Mouse (Mus musculus) layer of hippocampus, postnatal 36 days (tissue): ENCODE data around the gene A630001G21Rik. TPM values are rescaled to one million over a fixed set of nuclear protein-coding genes. Genes with fewer than 3 reads are reported as not detected.

ENCODE experiments used
- DNase-seq, 2 experiments: peaks; one replicate each; pipeline ENCODE4 v3.0.0; 2022
- total RNA-seq, 2 experiments: library from RNA; stranded (reverse); gene quantifications; 2 replicates each; pipeline ENCODE4 v1.2.3; 2021

Gene A630001G21Rik
- total RNA-seq, 2 experiments from 2014 or later = 0.38 to 0.52 TPM

DNA sequence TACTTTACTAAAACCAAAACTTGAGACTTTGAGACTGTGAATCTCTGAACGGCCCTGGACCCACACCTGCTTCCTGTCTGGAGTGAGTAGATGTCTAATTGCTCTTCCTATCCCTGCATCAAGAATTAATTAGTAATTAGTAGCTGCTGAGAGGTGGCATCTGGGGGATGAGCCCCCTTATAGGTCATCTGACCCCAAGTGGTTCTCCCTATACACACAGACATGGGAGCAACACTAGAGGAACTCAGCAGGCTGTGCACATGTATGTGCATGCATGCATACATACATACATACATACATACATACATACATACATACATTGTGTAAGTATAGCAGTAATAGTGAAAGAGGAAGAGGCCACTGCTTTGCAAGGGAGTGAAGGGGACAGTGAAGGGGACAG, 43.9 kb downstream of the A630001G21Rik start:
- DNase-seq = no peak

DNA sequence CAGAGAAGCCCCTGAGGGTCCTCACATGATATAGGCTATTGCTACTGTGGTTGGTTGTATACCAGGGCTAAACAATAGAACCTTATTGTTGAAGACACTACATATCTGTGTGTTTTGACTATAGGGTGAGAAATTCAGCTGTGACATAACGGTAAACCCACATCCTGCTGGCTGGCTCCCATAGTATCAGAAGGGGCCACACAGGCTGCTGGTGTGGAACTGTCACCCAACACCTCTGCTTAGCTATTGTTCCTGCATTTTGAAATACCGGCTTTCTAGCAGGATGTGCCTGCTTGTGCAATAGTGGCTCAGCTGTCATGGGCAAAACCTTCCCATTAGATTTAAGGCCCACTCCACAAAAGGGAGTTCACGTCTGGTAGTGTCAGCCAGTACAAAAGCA, 45.9 kb downstream of the A630001G21Rik start:
- no peak for DNase-seq

DNA sequence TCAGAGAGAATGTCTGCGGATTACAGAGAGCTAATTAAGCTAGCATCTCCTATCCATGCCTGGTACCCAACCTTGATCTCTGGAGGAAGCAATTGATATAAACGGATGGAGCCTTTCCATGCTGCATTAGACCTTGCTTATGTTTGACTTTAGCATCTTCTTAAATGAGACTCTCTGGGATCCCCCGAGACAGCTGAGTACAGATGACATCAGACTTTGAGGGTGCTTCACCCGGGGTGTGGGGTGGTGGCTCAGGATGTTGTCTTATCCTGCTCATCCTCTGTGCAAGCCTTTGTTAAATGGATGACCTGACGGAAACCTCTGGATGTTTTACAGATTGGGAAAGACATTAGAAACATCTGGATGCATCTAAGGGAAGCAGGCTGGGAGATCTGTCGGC, 48.0 kb downstream of the A630001G21Rik start:
- DNase-seq = no peak

DNA sequence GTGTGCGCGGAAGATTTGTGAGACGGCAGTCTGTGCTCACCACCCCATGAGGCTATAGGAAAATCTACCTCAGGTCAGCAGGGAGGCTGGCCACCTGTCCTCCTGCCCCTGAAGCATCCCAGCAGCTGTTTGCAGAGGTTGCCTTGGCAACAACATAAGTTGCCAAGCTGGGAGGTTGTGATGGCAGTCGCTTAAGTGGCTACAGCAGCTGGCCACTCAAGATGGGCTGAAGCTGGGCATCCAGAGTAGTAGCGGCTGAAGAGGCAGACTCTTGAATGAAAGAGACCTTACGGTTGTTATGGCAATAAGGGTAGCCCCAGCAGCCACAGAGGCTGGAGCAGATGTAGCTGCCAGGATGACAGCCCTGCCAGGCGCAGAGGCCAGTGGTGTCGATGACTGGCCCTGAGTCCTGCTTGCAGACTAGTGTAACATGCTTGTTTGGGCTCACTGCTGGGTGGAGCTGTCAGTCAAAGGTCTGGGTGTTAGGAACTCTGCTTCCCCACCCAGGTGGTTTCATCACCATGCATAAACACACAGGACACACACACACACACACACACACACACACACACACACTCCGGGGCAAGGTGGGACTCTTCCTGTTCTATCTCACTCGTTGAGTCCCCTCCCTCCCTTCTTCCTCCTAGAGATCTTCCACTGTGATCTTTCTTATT, 58.1 kb downstream of the A630001G21Rik start:
- DNase-seq = no peak

DNA sequence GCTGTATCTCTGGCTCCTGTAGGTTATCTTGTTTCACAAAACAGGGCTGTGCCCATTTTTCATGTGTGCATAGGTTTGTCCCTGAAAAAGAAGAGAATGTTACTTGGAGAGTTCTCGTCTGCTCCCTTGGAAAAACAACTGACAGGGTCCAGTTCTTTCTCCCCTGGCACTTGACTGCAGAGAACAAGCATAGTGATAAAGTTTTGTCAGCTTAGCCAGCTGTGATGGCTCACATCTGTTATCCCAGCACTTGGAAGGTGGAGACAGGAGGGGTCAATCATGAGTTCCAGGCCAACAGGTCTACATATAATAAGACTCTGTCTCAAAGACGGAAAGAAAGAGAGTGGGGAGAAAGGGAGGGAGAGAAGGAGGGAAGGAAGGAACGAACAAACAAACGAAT, 59.4 kb downstream of the A630001G21Rik start:
- no peak for DNase-seq

DNA sequence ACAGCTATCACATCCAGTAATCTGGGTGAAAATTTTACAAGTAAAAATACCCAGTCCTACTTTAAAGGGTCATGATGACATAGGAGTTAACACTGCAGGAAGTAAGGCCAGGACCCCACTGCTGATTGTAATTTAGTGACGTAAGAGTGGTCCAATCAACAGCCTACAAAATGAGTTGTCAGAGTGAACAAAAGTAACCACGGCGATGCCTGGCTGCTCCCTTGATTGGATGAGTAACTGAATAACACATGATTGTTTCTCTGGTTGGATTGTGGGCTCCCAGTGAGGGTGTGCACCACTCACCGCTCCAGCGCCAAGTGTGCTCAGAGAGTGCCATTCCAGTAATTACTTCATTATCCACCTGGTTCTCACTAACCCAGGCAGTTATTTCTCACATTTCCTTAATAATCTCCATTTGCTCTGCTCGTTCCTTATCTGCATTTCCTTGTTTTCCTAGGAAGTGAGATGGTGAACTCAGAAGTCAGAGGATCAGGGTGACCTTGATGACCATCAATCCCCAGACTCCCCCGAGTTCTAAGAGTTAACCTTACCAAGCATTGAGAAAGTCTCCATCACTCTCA, 61.9 kb downstream of the A630001G21Rik start:
- DNase-seq = no peak

DNA sequence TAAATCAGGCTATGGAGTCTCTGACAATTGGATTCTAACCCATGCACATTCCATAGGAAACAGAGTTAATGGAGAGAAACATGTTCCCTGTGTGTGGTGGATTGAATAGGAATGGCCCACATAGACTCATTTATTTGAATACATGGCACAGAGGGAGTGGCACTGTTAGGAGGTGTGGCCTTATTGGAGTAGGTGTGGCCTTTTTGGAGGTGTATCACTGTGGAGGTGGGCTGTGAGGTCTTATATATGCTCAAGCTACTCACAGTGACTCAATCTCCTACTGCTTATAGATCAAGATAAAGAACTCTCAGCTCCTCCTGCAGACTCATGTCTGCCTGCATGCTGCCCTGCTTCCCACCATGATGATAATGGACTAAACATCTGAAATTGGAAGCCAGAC, 63.9 kb downstream of the A630001G21Rik start:
- no peak for DNase-seq

DNA sequence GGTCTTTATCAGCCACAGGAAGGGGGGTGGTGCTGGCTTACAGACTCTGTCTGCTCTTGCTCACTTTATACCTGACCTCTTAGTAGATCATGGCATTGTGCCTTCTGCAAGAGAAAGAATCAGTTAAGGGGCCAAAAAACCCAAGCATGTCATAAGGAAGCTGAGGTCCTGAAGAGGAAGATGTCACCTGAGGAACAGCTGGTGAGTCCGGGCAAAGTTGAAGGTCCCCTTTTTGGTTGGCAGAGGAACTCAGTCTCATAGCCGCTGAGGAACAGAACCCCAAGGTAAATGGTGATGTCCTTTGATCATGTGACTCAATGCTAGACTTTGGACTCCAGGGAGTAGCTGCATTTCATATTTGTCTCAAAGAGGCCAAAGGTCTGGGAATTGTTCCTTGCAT, 71.7 kb downstream of the A630001G21Rik start:
- DNase-seq = no peak

DNA sequence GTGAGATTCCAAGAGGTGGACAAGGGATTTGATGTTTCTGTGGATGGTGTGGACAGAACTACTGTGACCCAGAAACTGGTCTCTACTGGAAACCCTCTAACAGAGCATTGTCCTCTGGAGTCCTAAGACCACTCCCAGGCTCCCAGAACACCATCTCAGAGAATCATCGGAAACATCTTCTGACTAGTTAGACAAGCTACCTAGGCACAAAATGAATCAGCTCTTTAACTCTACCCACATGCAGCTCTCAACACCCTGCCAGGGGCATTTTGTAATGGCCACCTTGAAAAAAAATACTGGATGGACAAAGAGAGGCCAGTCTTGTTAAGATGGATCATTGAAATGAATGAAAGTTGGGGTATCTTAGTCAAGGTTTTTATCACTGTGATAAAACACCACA, 72.9 kb downstream of the A630001G21Rik start:
- no peak for DNase-seq

DNA sequence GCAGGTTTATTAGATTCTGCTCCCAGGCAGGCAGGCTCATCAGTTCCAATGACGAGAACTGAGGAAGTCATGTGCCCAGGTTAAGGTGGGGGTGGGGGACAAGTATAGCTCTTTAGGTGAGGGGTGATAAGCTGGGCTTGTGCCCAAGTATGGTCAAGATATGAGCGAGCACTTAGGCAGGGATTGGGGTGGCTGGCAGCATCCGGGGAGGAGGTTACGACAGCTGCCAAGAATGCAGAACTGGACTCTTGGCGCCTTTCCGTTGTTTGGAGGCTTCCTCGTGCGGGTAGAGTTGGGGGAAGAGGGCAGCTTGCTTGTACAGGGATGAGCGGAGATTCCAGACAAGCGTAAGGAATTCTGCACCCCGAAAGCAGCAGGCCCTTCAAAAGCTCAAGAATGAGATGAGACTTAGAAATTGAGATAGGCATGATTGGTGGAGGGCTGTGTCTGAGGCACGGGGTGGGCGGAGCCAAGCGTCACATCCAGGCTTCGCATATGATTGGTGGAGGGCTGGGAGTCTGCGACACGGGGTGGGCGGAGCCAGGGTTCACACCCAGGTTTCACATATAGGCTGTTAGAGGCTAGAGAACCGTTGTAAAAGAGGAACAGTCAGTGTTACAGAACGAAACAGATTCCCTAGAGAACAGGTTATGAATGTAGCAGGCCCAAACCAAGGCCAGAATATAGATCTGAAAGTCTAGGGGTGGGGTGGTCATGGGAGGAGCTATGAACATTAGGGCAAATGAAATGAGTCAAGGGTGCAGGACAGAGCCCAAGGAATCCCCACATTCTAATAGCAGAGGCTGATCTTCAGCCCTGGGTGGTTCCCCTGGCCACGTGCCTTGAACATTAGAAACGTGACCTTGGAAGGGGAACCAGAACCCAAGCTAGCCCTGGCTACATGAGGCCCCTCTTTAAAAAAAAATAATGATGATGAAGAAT, 74.9 kb downstream of the A630001G21Rik start:
- DNase-seq = peak; percentile 20 to 47

DNA sequence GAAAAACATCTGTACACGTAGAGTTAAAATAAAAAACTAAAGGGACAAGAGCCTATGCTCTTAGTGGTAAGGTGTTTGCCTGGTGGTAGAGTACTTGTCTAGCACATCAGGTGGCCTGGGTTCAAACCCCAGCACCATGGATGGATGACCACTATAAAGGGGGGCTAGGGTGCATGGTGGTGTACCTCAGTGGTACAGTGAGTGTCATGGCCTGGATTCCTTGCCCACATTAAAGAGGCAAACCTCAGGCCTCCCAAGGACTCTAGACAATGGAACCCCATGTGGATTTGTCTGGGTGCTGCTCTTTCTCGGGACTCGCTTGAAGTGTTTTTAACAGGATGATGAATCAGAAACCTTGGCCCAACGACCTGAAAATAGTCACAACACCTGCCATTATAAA, 75.9 kb downstream of the A630001G21Rik start:
- no peak for DNase-seq

DNA sequence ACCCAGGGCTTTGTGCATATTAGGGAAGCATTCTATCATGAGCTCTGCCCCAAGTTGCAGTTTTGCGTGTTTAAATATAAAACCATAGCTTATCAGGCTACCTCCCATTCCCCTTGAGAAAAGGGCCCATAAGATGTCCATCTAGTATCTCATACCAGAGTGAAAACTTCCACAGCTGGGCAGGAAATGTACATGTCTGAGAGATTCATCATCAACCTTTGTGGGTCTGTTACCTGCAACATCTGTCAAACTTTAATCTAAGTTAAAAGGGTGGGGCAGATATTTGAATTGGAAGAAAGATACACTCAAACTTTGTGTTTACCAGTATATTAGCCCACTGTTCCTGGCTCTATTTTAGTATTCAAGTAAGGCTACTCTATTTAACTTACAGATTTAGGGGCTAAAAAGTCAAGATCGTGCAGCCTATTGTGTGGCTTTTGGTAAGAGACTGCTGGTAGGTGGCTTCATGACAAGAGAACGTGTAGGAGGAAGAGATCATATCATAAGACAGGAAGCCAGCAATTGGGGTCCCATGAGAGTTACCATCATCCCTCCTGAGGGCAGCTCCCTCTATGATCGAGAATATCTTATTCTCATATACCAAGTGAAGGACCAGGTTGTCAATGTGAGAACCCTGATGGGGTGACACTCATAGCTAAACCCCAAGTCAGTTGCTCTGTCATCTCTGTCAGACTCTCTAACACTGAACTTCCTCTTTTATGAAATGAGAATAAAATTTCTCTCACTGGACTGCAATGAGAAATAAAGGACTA, 80.5 kb downstream of the A630001G21Rik start:
- DNase-seq = no peak

DNA sequence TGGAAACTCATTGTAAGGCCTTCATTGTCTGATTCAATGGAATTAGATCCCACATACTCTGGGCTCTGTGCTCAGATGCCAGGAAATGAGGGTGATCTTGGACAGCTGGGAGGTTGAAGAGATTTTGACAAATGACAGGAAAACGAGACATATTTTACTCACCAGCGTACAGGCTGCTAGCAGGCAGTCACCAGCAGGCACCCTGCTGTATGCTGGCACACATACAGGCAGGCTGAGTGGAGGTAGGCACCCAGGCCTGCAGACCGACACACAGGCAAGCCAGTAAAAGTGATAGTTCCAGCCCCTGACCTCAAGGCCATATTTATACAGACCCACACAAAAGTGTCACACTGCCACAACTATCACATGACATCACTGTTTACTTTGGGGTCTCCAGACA, 82.8 kb downstream of the A630001G21Rik start:
- DNase-seq = no peak

DNA sequence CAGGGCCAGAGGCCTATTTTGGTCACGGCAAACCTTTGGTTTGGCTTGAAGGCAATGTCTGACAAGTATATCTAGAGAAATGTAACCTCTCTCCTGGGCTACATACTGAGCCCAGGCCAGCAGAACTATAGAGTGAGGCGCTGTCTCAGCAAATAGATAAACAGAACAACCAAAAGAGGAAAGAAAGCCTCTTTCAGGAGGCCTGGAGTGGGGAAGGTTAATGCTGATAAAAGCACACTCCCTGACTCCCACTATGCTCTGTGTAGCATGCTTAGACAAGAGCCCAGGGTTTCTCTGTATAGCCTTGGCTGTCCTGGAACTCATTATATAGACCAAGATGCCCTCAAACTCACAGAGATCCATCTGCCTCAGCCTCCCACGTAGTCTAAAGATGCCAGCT, 85.2 kb downstream of the A630001G21Rik start:
- no peak for DNase-seq

DNA sequence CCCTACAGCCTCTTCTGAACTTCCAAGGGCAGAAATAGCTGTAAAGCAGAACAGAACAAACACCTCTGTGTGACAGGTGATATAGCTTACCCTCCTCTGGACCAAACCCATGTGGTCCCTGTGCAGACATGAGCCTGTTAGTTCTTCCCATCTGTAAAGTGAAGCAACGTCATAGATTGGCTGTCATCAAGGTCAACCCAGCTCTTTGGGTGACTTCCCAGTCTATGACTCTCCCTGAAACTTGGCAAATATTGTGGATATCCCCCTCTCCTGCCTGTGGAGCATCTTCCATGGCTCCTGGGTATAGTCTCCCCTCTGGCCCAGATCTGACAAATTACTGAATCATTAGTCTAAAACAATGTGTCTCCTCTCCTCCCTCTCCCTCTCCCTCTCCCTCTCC, 86.2 kb downstream of the A630001G21Rik start:
- no peak for DNase-seq

DNA sequence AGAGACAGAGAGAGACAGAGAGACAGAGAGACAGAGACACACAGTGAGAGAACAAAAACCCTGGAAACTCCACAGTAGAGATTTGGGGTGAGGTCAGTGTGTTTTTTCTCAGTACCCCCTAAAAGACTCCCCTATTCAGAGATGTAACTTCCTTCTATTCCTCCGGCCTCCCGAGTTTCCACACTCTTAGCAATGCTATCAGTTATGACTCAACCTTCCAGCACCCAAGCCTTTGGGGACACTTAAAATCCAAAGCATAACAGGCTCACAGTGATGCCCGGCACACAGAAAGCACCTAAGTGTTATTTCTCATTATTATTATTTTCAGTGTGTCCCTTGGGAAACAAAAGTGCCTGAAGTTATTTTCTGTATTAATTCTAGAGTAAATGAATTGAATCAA, 87.9 kb downstream of the A630001G21Rik start:
- DNase-seq = no peak

DNA sequence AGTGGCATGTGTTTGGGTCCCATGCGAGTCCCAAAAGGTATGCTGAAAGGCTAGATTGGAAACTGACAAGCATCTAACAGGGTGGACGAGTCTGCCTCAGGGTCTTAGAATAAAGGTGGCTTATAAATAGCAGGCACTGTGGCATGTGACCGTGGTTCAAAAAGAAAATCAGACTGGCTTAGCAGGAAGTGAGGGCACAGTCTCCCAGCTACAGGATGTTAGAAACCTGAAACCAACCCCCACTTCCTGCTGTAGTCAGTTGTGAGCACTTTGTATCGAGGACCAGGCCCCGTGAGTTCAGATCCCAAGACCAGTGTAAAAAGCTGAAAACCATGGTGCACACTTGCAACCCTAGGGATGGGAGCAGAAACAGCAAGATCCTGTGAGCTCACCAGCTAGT, 91.1 kb downstream of the A630001G21Rik start:
- DNase-seq = no peak

DNA sequence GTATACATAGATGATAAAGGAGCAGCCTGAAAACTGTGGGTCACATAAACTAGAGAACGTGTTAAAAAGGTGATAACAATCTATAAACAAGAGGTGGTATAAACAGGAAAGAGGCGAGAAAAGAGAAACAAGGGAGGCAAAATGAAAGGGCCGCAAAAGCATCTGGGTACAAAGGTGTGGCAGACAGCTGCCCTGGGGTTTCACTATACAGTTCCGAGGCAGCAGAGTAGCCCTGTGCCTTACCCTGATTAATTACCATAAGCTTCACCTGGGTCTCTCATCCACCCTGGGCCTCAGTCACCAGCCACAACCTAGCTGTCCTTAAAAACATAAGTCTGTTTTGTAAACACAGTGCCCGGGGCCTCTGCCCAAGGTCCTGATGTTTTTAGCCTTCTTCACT, 91.8 kb downstream of the A630001G21Rik start:
- no peak for DNase-seq

DNA sequence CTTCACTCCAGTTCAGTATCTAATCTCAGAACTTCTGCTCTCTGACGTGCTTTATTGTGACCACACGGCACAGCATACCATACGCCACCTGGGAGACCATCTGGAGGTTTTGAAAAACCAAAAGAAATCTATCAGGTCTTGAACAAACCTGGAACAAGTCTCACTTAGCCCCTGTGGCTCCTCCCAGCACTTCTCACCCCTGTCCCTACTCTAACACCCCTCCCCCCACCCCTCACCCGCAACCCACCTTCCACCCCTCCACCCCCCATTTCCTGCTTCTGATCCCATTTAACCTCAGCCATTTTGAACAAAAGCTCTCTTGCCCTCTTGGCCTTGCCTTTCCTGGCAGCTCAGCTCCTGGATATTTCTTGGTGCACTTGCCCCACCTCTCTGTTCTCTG, 98.2 kb downstream of the A630001G21Rik start:
- no peak for DNase-seq
